Mouse (Mus musculus) CD4-positive, CD25-positive, alpha-beta regulatory T cell, adult 2 months (primary cell): ENCODE results near the gene Bphl.

Experiments used
- DNase-seq: peaks from one replicate; pipeline ENCODE4 v3.0.0-alpha.2; 2012; ENCODE audit warnings: low read depth, low spot score

Gene Bphl

GRCm38 (mm10) chr13:34120536-34120935 lies 83.1 kb downstream of the Bphl start:
- no peak for DNase-seq
